Mouse (Mus musculus) yolk sac, embryonic 10.5 days (tissue): ENCODE measurements around the gene Adssl1.

Experiments used
- DNase-seq: peaks from one replicate; pipeline ENCODE4 v3.0.0-alpha.2; 2017; ENCODE audit warnings: low spot score

The Adssl1 gene

GRCm38 (mm10) chr12:112592985-112593734 lies 26.7 kb upstream of the Adssl1 start:
- DNase-seq, result no peak

- no peak for DNase-seq
These were observed 25.6 kb upstream of the Adssl1 start for GRCm38 (mm10) chr12:112593951-112594915.

DNA sequence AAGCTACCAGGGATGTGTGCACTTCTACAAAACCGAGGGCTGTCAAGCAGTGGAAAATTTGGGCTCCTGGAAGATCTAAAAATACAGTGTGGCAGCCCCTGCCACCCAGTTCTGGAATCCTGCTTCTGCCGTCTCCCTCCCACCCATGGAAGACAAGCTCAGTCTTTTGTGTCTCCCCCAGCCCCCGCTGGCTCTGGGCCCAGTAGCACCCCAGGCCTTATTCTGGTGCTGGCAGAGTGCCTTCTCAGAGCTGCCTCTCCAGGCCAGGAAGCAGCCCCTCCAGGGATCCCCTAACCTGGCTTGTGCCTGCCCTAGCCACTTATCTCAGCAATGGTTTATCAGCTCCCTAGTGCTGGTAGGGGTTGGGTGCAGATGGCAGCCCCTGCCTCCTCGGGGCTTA lies 24.9 kb upstream of the Adssl1 start:
- no peak for DNase-seq

GRCm38 (mm10) chr12:112595626-112596025 lies 24.2 kb upstream of the Adssl1 start:
- no peak for DNase-seq

DNA sequence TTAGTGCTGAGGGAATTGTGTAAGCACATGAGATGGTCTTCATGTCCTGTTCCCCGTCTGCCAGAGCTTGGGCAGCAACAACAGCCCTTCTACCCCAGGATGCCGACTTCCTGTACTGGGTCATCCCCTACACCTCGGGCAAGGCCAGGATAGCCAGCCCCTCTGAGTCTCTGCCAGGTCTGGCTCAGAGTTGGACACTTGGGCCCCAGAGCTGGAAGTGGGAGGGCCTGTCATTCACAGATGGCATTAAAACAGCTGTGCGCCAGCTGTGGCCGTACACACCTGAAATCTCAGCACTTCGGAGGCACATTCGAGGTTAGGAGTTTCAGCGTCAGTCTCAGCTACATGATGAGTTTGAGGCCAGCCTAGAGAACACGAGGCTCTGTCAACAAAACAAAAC lies 23.4 kb upstream of the Adssl1 start:
- DNase-seq, result no peak

GRCm38 (mm10) chr12:112596891-112597500 lies 22.8 kb upstream of the Adssl1 start:
- DNase-seq, result no peak

GRCm38 (mm10) chr12:112597618-112598017 lies 22.2 kb upstream of the Adssl1 start:
- DNase-seq, result no peak

DNA sequence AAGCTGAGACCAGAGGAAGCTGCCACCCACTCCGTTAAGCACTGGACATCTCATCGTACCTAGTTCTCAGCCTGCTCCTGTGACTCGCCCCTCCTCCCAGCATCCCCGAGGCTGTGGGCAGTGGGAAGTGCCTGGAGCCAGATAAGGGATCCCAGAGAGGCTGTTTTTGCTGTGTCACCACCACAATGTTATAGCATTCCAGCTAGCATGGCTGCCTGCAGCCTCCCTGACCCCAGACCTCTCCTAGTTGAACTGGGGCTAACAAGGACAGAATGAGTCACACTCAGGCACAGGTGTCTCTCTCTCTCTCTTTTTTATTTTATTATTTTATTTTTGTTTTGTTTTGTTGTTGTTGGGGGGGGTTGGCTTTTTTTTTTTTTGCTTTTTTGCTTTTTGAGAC lies 20.6 kb upstream of the Adssl1 start:
- DNase-seq, result peak; percentile 45

DNA sequence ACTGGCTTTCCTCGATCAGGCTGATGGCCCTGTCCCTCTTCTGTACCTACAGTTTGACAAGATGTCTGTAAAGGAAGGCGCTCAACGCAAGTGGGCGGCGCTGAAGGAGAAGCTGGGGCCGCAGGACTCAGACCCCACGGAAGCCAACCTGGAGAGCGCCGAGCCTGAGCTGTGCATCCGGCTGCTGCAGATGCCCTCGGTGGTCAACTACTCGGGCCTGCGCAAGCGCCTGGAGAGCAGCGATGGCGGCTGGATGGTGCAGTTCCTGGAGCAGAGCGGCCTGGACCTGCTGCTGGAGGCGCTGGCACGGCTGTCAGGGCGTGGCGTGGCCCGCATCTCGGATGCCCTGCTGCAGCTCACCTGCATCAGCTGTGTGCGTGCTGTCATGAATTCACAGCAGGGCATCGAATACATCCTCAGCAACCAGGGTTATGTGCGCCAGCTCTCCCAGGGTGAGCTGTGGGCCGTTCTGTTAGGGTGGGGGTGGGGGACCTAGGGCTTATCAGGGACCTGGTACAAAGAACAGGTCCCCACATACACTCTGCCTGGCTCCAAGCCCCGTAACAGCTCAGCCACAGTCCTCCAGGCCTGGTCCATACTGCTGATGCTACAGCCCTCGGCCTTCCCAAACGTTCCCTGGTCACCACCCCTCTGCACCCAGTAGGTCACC lies 19.8 kb upstream of the Adssl1 start:
- DNase-seq, result no peak

- DNase-seq, result no peak
These were observed 15.8 kb upstream of the Adssl1 start for GRCm38 (mm10) chr12:112604022-112604421.

GRCm38 (mm10) chr12:112604709-112605649 lies 14.9 kb upstream of the Adssl1 start:
- peak; percentile 43 for DNase-seq

GRCm38 (mm10) chr12:112605766-112606165 lies 14.1 kb upstream of the Adssl1 start:
- DNase-seq, result no peak

DNA sequence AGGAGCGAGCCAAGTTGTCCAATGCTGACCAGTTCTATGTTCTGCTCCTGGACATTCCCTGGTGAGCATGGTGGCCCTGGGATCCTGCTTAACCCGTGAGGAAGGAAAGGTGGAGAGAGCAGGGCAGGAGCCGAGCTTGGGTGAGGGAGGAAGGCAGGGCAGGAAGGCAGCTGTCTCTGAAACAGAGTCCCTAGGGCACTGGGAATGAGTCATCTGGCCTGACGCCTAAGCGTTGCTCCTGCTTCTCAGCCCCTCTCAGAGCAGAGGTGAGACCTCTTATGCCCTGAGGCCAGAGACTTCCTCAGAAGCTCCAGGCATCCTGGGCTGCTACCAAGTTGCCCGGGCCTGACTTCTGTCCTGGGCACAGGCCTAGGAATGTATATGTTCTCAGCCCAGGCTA lies 12.8 kb upstream of the Adssl1 start:
- no peak for DNase-seq

DNA sequence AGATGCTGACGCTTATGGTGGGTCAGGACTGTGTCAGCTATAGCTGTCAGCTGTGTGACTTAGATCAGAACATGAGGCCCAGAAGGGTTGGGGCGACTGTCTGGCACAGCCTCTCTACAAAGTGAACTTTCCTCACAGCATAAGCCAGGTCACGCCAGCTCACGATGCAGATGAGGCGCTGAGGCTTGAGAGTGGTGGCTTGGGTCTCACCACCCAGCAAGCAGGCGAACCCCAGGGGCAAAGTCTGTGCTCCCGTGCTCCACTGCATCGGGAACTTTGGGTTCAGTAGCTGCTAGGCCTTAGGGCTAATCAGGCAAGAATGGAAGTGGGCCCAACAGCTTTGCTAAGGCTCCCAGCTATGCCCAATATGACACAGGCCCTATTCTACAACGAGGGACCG lies 10.8 kb upstream of the Adssl1 start:
- DNase-seq, result no peak

GRCm38 (mm10) chr12:112616668-112617067 lies 3.2 kb upstream of the Adssl1 start:
- DNase-seq, result no peak

DNA sequence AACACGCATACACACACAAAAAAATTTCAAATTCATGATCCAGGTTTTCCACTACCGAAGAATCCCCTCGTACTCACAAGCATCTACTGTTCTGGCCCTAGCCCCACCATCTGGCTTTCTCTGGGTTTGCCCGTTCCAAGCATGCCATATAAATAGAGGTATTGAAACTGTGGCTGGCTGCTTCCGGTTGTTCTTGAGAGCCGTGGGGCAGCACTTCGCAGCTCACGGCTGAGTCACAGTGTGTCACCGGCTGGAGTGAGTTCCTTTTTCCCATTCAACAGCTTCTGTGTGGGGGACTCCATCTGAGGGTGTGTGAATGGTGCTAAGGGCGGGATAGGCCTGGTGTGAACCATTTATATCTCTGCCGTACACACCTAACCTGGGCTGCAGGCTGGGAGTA lies 2.7 kb upstream of the Adssl1 start:
- no peak for DNase-seq

DNA sequence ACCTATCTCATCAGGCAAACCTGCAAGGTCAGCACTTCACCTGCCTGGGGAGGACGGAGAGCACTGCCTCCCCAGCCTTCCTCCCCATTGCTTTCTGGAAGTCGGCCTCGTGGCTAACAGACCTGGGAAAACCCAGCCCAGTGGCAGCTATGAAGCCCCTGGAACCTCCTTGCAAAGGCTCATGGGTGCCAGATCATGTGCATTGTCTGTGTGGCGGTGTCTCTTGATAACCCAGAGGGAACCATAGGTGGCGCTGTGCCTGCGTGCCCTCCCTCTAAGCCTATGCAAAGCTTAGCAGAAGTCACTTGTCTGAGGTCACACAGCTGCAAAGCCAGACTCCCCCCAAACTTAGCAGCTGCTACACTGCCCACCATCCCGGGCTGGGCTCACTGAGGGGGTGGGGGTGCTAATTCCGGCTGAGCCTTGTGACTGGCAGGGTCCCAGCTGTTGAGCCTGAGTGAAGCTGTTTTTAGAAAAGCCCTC lies 1.9 kb upstream of the Adssl1 start:
- DNase-seq, result peak; percentile 36

DNA sequence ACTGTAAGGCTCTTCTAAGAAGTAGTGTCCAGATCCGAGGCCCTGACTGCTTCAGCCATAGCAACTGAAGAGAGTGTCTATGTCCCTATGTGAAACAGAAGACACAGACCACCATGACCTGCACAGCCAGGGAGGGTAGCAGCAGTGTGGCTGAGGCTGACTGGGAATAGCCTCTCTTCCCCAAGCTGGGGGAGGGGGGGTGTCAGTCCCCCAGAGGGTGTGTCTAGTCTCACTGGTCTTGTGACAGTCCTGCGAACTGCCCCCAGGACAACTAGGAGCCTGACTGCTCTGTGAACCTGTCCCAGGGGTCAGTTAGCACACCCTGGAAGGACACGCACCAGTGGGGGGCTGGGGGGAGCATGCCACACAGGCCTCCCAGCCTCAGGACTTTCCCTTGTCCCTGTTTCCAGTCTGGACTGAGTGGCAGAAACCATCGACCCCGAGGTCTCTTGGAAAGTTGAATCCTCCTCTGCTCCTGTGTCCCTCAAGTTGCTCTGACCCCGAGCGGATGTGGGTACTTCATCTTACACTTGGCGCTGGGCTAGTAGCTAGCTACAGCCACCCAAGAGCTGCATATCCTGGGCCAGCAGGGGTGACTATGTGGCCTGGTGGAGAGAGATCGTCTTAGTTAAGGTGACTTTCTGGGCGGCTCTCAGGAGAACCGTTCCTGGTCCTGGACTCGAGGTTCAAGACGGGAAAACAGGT lies 712 bp upstream of the Adssl1 start:
- DNase-seq, result no peak

DNA sequence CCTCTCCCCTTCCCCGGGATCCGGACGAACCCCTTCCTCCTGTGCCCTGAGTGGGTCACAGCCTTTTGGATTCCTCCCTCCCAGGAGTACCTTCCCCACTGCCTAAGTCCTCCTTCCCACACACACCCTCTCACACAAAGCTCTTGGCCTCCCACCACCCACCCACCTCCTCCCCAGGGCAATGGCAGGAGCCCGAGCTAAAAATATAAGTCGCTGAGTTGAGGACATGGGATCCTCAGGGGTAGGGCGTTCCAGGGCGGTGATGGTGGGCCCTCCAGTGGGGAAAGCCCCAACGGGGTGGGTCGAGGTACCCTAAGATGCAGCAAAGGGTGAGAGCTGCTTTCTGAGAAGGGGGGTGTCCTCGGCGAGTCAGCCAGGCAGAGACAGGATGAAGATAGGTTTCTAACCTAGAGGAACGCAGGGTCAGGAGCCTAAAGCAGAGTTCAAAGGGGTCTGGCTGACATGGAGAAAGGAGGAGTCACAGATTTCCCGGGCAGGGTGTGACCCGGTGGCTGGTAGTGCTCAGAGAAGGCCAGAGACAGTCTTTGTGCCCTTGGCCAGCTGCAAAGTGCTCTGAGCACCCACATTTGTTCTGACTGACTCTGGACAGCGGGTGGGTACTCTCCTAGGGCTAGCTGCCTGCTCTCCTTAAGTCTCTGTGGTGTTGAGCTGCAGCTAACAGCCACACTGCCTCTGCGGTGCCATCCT lies 663 bp downstream of the Adssl1 start:
- DNase-seq, result no peak

DNA sequence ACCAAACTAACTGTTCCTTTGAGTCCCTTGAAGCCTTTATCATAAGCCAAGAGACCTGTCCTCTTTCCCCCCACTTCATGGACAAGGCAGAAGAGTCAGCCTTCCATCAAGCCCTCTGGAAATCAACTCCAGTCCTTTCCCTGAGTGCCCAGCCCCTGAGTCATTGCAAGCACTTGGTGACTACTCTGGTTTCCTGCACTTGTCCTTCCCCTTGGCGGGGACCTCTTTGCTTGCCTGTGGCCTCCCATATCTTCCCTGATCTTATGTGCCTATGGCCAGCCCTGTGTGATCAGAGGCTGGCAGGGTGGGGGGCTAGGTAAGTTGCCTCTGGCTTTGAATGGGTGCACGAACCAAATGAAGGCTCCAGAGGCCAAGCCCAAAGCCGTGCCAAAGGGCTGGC lies 2.1 kb downstream of the Adssl1 start:
- no peak for DNase-seq
